In the genomic region with DNA sequence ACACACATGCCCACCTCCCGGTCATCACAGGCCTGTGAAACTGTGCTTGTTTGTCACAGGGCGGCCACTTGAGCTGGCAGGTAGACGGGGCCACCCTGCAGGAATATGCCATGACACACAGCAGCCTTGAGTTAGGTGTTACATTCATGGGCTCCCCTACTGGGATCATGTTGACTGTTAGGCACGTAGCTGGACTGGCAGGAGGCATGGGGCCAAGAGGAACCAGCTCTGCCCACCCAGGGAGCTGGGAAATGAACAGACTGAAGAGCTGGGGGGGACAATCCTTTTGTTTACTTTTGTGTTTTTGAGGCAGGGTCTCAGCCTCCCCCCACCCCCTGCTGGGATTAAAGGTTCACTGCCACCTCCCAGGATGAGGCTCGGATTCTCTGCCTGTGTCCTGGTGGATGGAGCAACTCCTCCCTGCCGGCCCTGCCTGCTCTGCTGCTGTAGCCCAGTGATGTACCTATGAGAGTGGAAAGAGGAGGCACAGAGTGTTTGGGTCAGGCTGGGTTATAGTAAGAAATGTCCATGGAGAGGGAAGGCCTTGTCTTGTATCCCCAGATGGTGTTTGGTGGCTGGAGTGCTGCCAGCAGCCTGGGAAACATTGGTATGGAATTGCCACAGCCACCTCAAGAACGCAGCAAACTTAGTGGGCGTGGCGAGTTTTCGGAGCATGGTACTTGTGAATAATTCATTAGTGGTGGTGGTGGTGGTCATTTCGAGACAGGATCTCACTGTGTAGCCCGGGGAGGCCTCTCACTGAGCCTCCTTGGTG, we compare ENCODE assay signal across 9 mouse cellular contexts. TPM values are rescaled to one million over a fixed set of nuclear protein-coding genes. Genes with fewer than 3 reads are reported as not detected.
DNase-seq lines count a peak whose midpoint lies in the region; ATAC-seq and TF ChIP-seq lines count a peak whose summit lies in the region.
"Had no signal": no experiment of that assay in that cellular context is flagged by ENCODE, and none has a peak within 500 bp of the region (broad histone marks: within the 10 kb centered on the region; RNA-seq: fewer than 3 reads in every experiment).

No protein-coding gene starts in this region.

- ATAC-seq in midbrain, embryonic 13.5 days: peak; percentile 10; the same call in 1 of the 2 replicates

- H3K4me2 ChIP-seq in midbrain, embryonic 13.5 days (replicated peaks): peak overlapping the region; percentile 89

- H3K36me3 ChIP-seq in hindbrain, embryonic 10.5 days: peaks cover 43% of the 10 kb centered on the region
- peaks cover 22% of the 10 kb centered on the region for H3K36me3 ChIP-seq in midbrain, embryonic 13.5 days

- intact Hi-C loops in left cerebral cortex, adult 2 months (cut with DNase I): loop anchor here (5.0 kb wide), 1 partner anchor 156 kb away; no protein-coding TSS in a partner anchor

- no peaks in the 10 kb centered on the region for H3K27me3 ChIP-seq in cerebellum, adult 2 months (ENCODE audit: control insufficient read depth, insufficient read depth, low read length)
- H3K27me3 ChIP-seq in hindbrain, embryonic 10.5 days (ENCODE audit: insufficient read depth, poor library complexity, severe bottlenecking): no peaks in the 10 kb centered on the region; the same call in 1 of the 2 replicates
- H3K27me3 ChIP-seq in midbrain, embryonic 13.5 days: no peaks in the 10 kb centered on the region

- peak overlapping the region; percentile 63 for H3K9ac ChIP-seq in midbrain, embryonic 13.5 days (replicated peaks)

- DNase-seq in left cerebral cortex, adult 2 months (ENCODE audit: extremely low spot score in 1 of 2, low spot score in 2 of 2): peak in 1 of 2 experiments; percentile 42
- no peak for DNase-seq in left cerebral cortex, adult 8-10 months (ENCODE audit: low spot score in 2 of 2)
- peak; percentile 64 to 70 for DNase-seq in cerebellum, adult 2 months
- DNase-seq in hindbrain, embryonic 10.5 days (ENCODE audit: low spot score): no peak
- no peak for DNase-seq in layer of hippocampus, postnatal 36 days
- DNase-seq in thymus, postnatal 4 days: no peak
- DNase-seq in layer of hippocampus, adult 8-10 months (ENCODE audit: low spot score in 2 of 2): no peak

- no peak for TF ChIP-seq CTCF in left cerebral cortex, adult 2 months (IDR thresholded peaks at IDR 0.05)
- no peak for TF ChIP-seq CTCF in cerebellum, adult 2 months (IDR thresholded peaks at IDR 0.05; ENCODE audit: borderline replicate concordance, insufficient read depth, low read depth, low read length)

- WGBS in cerebellum, adult 2 months: 12% methylated on average over 12 of the region's 12 CpGs
- WGBS in hindbrain, embryonic 10.5 days: 52% methylated on average over 12 of the region's 12 CpGs
- WGBS in midbrain, embryonic 13.5 days: 37% methylated on average over 12 of the region's 12 CpGs

- peak overlapping the region; percentile 66; the same call in 1 of the 2 replicates for H3K27ac ChIP-seq in left cerebral cortex, adult 2 months
- H3K27ac ChIP-seq in cerebellum, adult 2 months (ENCODE audit: insufficient read depth, low read length): peak overlapping the region; percentile 37
- H3K27ac ChIP-seq in hindbrain, embryonic 10.5 days: peak overlapping the region; percentile 67
- peak overlapping the region; percentile 66 for H3K27ac ChIP-seq in midbrain, embryonic 13.5 days

- no peak for TF ChIP-seq POLR2A in cerebellum, adult 2 months (IDR thresholded peaks at IDR 0.05; ENCODE audit: borderline replicate concordance, insufficient read depth, low read length)

- peak overlapping the region; percentile 70 for H3K4me3 ChIP-seq in left cerebral cortex, adult 2 months
- peak overlapping the region; percentile 98 for H3K4me3 ChIP-seq in cerebellum, adult 2 months (replicated peaks; ENCODE audit: insufficient read depth, low read depth, low read length)
- peak overlapping the region; percentile 90 for H3K4me3 ChIP-seq in hindbrain, embryonic 10.5 days
- H3K4me3 ChIP-seq in midbrain, embryonic 13.5 days (replicated peaks): peak overlapping the region; percentile 65

- H3K4me1 ChIP-seq in cerebellum, adult 2 months (ENCODE audit: control insufficient read depth, insufficient read depth, low read length): peaks cover 17% of the 10 kb centered on the region
- peaks cover 47% of the 10 kb centered on the region for H3K4me1 ChIP-seq in hindbrain, embryonic 10.5 days (replicated peaks)
- H3K4me1 ChIP-seq in midbrain, embryonic 13.5 days (replicated peaks): peaks cover 38% of the 10 kb centered on the region

- no peaks in the 10 kb centered on the region for H3K9me3 ChIP-seq in hindbrain, embryonic 10.5 days
- H3K9me3 ChIP-seq in midbrain, embryonic 13.5 days: no peaks in the 10 kb centered on the region

RNA-seq across cellular contexts. Expression of a gene that starts 2.5 kb away (rescaled TPM):
- 100 to 1,000 TPM; 165 to 171 TPM for total RNA-seq in left cerebral cortex, adult 2 months (2021)
- total RNA-seq in left cerebral cortex, adult 8-10 months (2022): 100 to 1,000 TPM; 157 to 176 (median 166) TPM
- polyA plus RNA-seq in cerebellum, adult 2 months (2012; rRNA removed): 204 and 211 TPM in 2 replicates
- polyA plus RNA-seq in hindbrain, embryonic 10.5 days (2016; fragmentation: Nextera tagmentation; extraction: Ambion mirVana): 29.5 and 33.9 TPM in 2 replicates
- 55.8 and 63.2 TPM in 2 replicates for polyA plus RNA-seq in midbrain, embryonic 13.5 days (2015; fragmentation: Nextera tagmentation; extraction: Ambion mirVana)
- 100 to 1,000 TPM; 171 to 176 TPM for total RNA-seq in layer of hippocampus, postnatal 36 days (2021)
- total RNA-seq in layer of hippocampus, adult 8-10 months (2022): 100 to 1,000 TPM; 140 to 156 (median 148) TPM

RNA-seq across cellular contexts. Expression of a gene that starts 10.3 kb away (rescaled TPM):
- total RNA-seq in left cerebral cortex, adult 2 months (2021): 10 to 100 TPM; 19.8 to 20.4 TPM
- total RNA-seq in left cerebral cortex, adult 8-10 months (2022): 10 to 100 TPM; 19.2 to 31.4 (median 26.5) TPM
- 64.7 and 71.7 TPM in 2 replicates for polyA plus RNA-seq in cerebellum, adult 2 months (2012; rRNA removed)
- 305 and 403 TPM in 2 replicates for polyA plus RNA-seq in hindbrain, embryonic 10.5 days (2016; fragmentation: Nextera tagmentation; extraction: Ambion mirVana)
- polyA plus RNA-seq in midbrain, embryonic 13.5 days (2015; fragmentation: Nextera tagmentation; extraction: Ambion mirVana): 109 and 125 TPM in 2 replicates
- total RNA-seq in layer of hippocampus, postnatal 36 days (2021): 10 to 100 TPM; 18.2 to 19.2 TPM
- total RNA-seq in layer of hippocampus, adult 8-10 months (2022): 10 to 100 TPM; 16.9 to 40.3 (median 28.2) TPM

RNA-seq across cellular contexts. Expression of a gene that starts 16.7 kb away (rescaled TPM):
- total RNA-seq in left cerebral cortex, adult 2 months (2021): 10 to 100 TPM; 35.0 to 37.7 TPM
- 10 to 100 TPM; 26.2 to 38.6 (median 32.2) TPM for total RNA-seq in left cerebral cortex, adult 8-10 months (2022)
- polyA plus RNA-seq in cerebellum, adult 2 months (2012; rRNA removed): 25.8 and 28.2 TPM in 2 replicates
- 23.8 and 24.7 TPM in 2 replicates for polyA plus RNA-seq in hindbrain, embryonic 10.5 days (2016; fragmentation: Nextera tagmentation; extraction: Ambion mirVana)
- 2.5 and 4.9 TPM in 2 replicates for polyA plus RNA-seq in midbrain, embryonic 13.5 days (2015; fragmentation: Nextera tagmentation; extraction: Ambion mirVana)
- total RNA-seq in layer of hippocampus, postnatal 36 days (2021): 10 to 100 TPM; 32.0 to 33.3 TPM
- 10 to 100 TPM; 28.9 to 33.0 (median 31.8) TPM for total RNA-seq in layer of hippocampus, adult 8-10 months (2022)

RNA-seq across cellular contexts. Expression of a gene that starts 16.8 kb away (rescaled TPM):
- total RNA-seq in left cerebral cortex, adult 2 months (2021): not detected
- under 1 TPM in 2 of 4 experiments, not detected in 2; 0.36 to 0.46 TPM for total RNA-seq in left cerebral cortex, adult 8-10 months (2022)
- polyA plus RNA-seq in cerebellum, adult 2 months (2012; rRNA removed): 0.10 TPM in 2 replicates
- polyA plus RNA-seq in hindbrain, embryonic 10.5 days (2016; fragmentation: Nextera tagmentation; extraction: Ambion mirVana): 0.29 and 0.38 TPM in 2 replicates
- polyA plus RNA-seq in midbrain, embryonic 13.5 days (2015; fragmentation: Nextera tagmentation; extraction: Ambion mirVana): 0.12 TPM in 1 of 2 replicates, not detected in the other
- total RNA-seq in layer of hippocampus, postnatal 36 days (2021): under 1 TPM in 1 of 2 experiments, not detected in 1; 0.33 TPM
- total RNA-seq in layer of hippocampus, adult 8-10 months (2022): 1 to 10 TPM in 1 of 4 experiments, under 1 TPM in 2, not detected in 1; 0.34 to 1.2 (median 0.38) TPM
- total RNA-seq: left cerebral cortex, postnatal 10 days had no signal

RNA-seq across cellular contexts. Expression of a gene that starts 18.5 kb away (rescaled TPM):
- total RNA-seq in left cerebral cortex, adult 2 months (2021): 10 to 100 TPM; 36.2 to 38.8 TPM
- total RNA-seq in left cerebral cortex, adult 8-10 months (2022): 10 to 100 TPM; 35.8 to 43.5 (median 39.9) TPM
- polyA plus RNA-seq in cerebellum, adult 2 months (2012; rRNA removed): 30.7 and 34.4 TPM in 2 replicates
- 64.1 and 68.0 TPM in 2 replicates for polyA plus RNA-seq in hindbrain, embryonic 10.5 days (2016; fragmentation: Nextera tagmentation; extraction: Ambion mirVana)
- 53.1 and 58.0 TPM in 2 replicates for polyA plus RNA-seq in midbrain, embryonic 13.5 days (2015; fragmentation: Nextera tagmentation; extraction: Ambion mirVana)
- 10 to 100 TPM; 36.7 to 39.5 TPM for total RNA-seq in layer of hippocampus, postnatal 36 days (2021)
- total RNA-seq in layer of hippocampus, adult 8-10 months (2022): 10 to 100 TPM; 34.4 to 41.8 (median 37.7) TPM

Comparison
In these comparisons a context has a peak if more than half of its experiments do, and no peak if none do; other contexts are left out.
1. DNase-seq: peak in cerebellum, adult 2 months (2 of 2); none in left cerebral cortex, adult 8-10 months (0 of 2), hindbrain, embryonic 10.5 days (single experiment), layer of hippocampus, postnatal 36 days (0 of 2), thymus, postnatal 4 days (single experiment) and layer of hippocampus, adult 8-10 months (0 of 2).
2. Peak in every context shown above with its lines, with median percentiles within 50 percentile points of each other: H3K27ac ChIP-seq and H3K4me3 ChIP-seq.